Mouse (Mus musculus) stomach, embryonic 16.5 days (tissue): ENCODE data around the gene Sema4b. TPM values are rescaled to one million over a fixed set of nuclear protein-coding genes. Genes with fewer than 3 reads are reported as not detected.

ENCODE experiments used
- ATAC-seq: fragments of 200-750 bp; cut with Nextera tagmentation; 2 replicates; pipeline ENCODE4 v1.8.0; 2017; ENCODE audit warnings: moderate number of reproducible peaks, moderate TSS enrichment; ENCODE audit not compliant: insufficient read depth, low FRiP score
- H3K27ac ChIP-seq: fragments of 300-500 bp; sonication (generic); 2 replicates; pipeline ENCODE4 v1.5.1; 2014; ENCODE audit warnings: low read length
- H3K27me3 ChIP-seq: fragments of 300-500 bp; sonication (generic); 2 replicates; pipeline ENCODE4 v1.6.1; 2014; ENCODE audit warnings: low read length, control low read depth, mixed read lengths; ENCODE audit not compliant: control insufficient read depth, insufficient read depth
- H3K36me3 ChIP-seq: fragments of 300-500 bp; sonication (generic); 2 replicates; pipeline ENCODE4 v1.6.1; 2014; ENCODE audit warnings: low read length; ENCODE audit not compliant: control insufficient read depth, insufficient read depth
- H3K4me1 ChIP-seq: fragments of 300-500 bp; sonication (generic); 2 replicates; pipeline ENCODE4 v1.6.1; 2014; ENCODE audit warnings: low read length, control low read depth, mixed read lengths; ENCODE audit not compliant: control insufficient read depth, insufficient read depth
- H3K4me2 ChIP-seq: fragments of 300-500 bp; sonication (generic); 2 replicates; pipeline ENCODE4 v1.6.1; 2014; ENCODE audit warnings: low read depth, low read length, mixed read lengths
- H3K4me3 ChIP-seq: fragments of 300-500 bp; sonication (generic); replicated peaks from 2 replicates; pipeline ENCODE4 v1.5.1; 2014; ENCODE audit warnings: mild to moderate bottlenecking, low read length
- H3K9ac ChIP-seq: fragments of 300-500 bp; sonication (generic); 2 replicates; pipeline ENCODE4 v1.6.1; 2014; ENCODE audit warnings: low read length
- H3K9me3 ChIP-seq: fragments of 300-500 bp; sonication (generic); replicated peaks from 2 replicates; pipeline ENCODE4 v1.6.1; 2016; ENCODE audit warnings: low read length, control low read depth; ENCODE audit not compliant: control insufficient read depth
- WGBS: fragments of 180-500 bp; shearing (Covaris S2); extraction: QIAGEN DNeasy Blood & Tissue Kit; methylation state at CpG from one replicate; pipeline ENCODE4 v1.1.7; 2014; 5-methylcytosine and 5-hydroxymethylcytosine counted together
- polyA plus RNA-seq: library from polyadenylated mRNA; unstranded; fragments of >200 nt; fragmentation: Nextera tagmentation; extraction: Ambion mirVana; gene quantifications from 2 replicates; pipeline ENCODE4 v1.2.1, GENCODE M21; 2015

The Sema4b gene
- polyA plus RNA-seq, 1 experiment from 2014 or later: 19.7 TPM

GRCm38 (mm10) chr7:80182139-80182538 lies 4.5 kb upstream of the Sema4b start:
- H3K4me1 ChIP-seq: peaks cover 7% of the 10 kb centered on the region; the same call in 1 of the 2 replicates
- H3K9me3 ChIP-seq: no peaks in the 10 kb centered on the region
- no peak overlapping the region for H3K27ac ChIP-seq
- no peaks in the 10 kb centered on the region for H3K27me3 ChIP-seq
- H3K4me2 ChIP-seq: no peak overlapping the region
- no peak overlapping the region for H3K9ac ChIP-seq
- H3K36me3 ChIP-seq: no peaks in the 10 kb centered on the region
- ATAC-seq: no peak
- H3K4me3 ChIP-seq: no peak overlapping the region

- H3K9ac ChIP-seq: no peak overlapping the region
- no peaks in the 10 kb centered on the region for H3K9me3 ChIP-seq
- ATAC-seq: no peak
- no peaks in the 10 kb centered on the region for H3K27me3 ChIP-seq
- 94% methylated on average over 1 of the region's 1 CpGs for WGBS
- no peak overlapping the region for H3K4me3 ChIP-seq
- no peak overlapping the region for H3K4me2 ChIP-seq
- H3K4me1 ChIP-seq: peaks cover 15% of the 10 kb centered on the region
- H3K27ac ChIP-seq: no peak overlapping the region
- no peaks in the 10 kb centered on the region for H3K36me3 ChIP-seq
Observed at GRCm38 (mm10) chr7:80183466-80183865, 3.2 kb upstream of the Sema4b start.

GRCm38 (mm10) chr7:80183969-80184368 lies 2.7 kb upstream of the Sema4b start:
- H3K9ac ChIP-seq: no peak overlapping the region
- ATAC-seq: no peak
- 60% methylated on average over 5 of the region's 5 CpGs for WGBS
- H3K4me2 ChIP-seq: no peak overlapping the region
- no peaks in the 10 kb centered on the region for H3K9me3 ChIP-seq
- no peak overlapping the region for H3K27ac ChIP-seq
- peaks cover 18% of the 10 kb centered on the region for H3K4me1 ChIP-seq
- H3K36me3 ChIP-seq: no peaks in the 10 kb centered on the region
- no peaks in the 10 kb centered on the region for H3K27me3 ChIP-seq
- H3K4me3 ChIP-seq: no peak overlapping the region

- H3K4me1 ChIP-seq: peaks cover 21% of the 10 kb centered on the region
- 21% methylated on average over 4 of the region's 4 CpGs for WGBS
- H3K4me3 ChIP-seq: no peak overlapping the region
- H3K4me2 ChIP-seq: no peak overlapping the region
- no peak overlapping the region for H3K9ac ChIP-seq
- no peaks in the 10 kb centered on the region for H3K27me3 ChIP-seq
- peak overlapping the region; percentile 92; the same call in 1 of the 2 replicates for H3K27ac ChIP-seq
- H3K36me3 ChIP-seq: no peaks in the 10 kb centered on the region
- no peak for ATAC-seq
- no peaks in the 10 kb centered on the region for H3K9me3 ChIP-seq
Observed at GRCm38 (mm10) chr7:80184551-80184950, 2.1 kb upstream of the Sema4b start.

GRCm38 (mm10) chr7:80184968-80185367 lies 1.7 kb upstream of the Sema4b start:
- H3K4me1 ChIP-seq: peaks cover 21% of the 10 kb centered on the region
- WGBS: 50% methylated on average over 6 of the region's 6 CpGs
- no peak overlapping the region for H3K4me3 ChIP-seq
- no peak overlapping the region for H3K4me2 ChIP-seq
- ATAC-seq: no peak
- no peak overlapping the region for H3K9ac ChIP-seq
- H3K36me3 ChIP-seq: no peaks in the 10 kb centered on the region
- H3K27me3 ChIP-seq: no peaks in the 10 kb centered on the region
- H3K27ac ChIP-seq: peak overlapping the region; percentile 92; the same call in 1 of the 2 replicates
- H3K9me3 ChIP-seq: no peaks in the 10 kb centered on the region

GRCm38 (mm10) chr7:80186021-80186420 lies 620 bp upstream of the Sema4b start:
- 11% methylated on average over 8 of the region's 8 CpGs for WGBS
- Histone ChIP-seq H3K4me1 (peaks cover 25% of the 10 kb centered on the region), H3K9ac (peak overlapping the region; percentile 79)

GRCm38 (mm10) chr7:80187501-80187900 lies 860 bp downstream of the Sema4b start:
- Histone ChIP-seq H3K27me3 (no peaks in the 10 kb centered on the region), H3K4me1 (peaks cover 39% of the 10 kb centered on the region), H3K4me3 (peak overlapping the region; percentile 66), H3K9me3 (no peaks in the 10 kb centered on the region), H3K9ac (peak overlapping the region; percentile 79), H3K27ac (peak overlapping the region; percentile 92), H3K4me2 (peak overlapping the region; percentile 84), H3K36me3 (no peaks in the 10 kb centered on the region)
- ATAC-seq: no peak
- 62% methylated on average over 12 of the region's 12 CpGs for WGBS

More at GRCm38 (mm10) chr7:80186021-80186420, 620 bp upstream of the Sema4b start:
- peak; percentile 46; the same call in 1 of the 2 replicates for ATAC-seq
- Histone ChIP-seq H3K9me3 (no peaks in the 10 kb centered on the region), H3K27ac (peak overlapping the region; percentile 92), H3K36me3 (no peaks in the 10 kb centered on the region), H3K4me2 (peak overlapping the region; percentile 84), H3K27me3 (no peaks in the 10 kb centered on the region), H3K4me3 (peak overlapping the region; percentile 66)

- no peaks in the 10 kb centered on the region for H3K27me3 ChIP-seq
- H3K4me2 ChIP-seq: no peak overlapping the region
- no peaks in the 10 kb centered on the region for H3K9me3 ChIP-seq
- H3K9ac ChIP-seq: peak overlapping the region; percentile 17; the same call in 1 of the 2 replicates
- H3K36me3 ChIP-seq: no peaks in the 10 kb centered on the region
- no peak for ATAC-seq
- peak overlapping the region; percentile 79 for H3K27ac ChIP-seq
- H3K4me1 ChIP-seq: peaks cover 44% of the 10 kb centered on the region
- no peak overlapping the region for H3K4me3 ChIP-seq
- WGBS: 76% methylated on average over 2 of the region's 2 CpGs
Observed at GRCm38 (mm10) chr7:80188579-80189125, 2.0 kb downstream of the Sema4b start.

- Histone ChIP-seq H3K9ac (peak overlapping the region; percentile 17; the same call in 1 of the 2 replicates), H3K4me2 (no peak overlapping the region), H3K36me3 (no peaks in the 10 kb centered on the region), H3K27ac (peak overlapping the region; percentile 79), H3K4me1 (peaks cover 49% of the 10 kb centered on the region), H3K9me3 (no peaks in the 10 kb centered on the region), H3K27me3 (no peaks in the 10 kb centered on the region), H3K4me3 (no peak overlapping the region)
- ATAC-seq: no peak
- WGBS: 44% methylated on average over 11 of the region's 11 CpGs
Observed at GRCm38 (mm10) chr7:80189147-80189933, 2.7 kb downstream of the Sema4b start.
